Comparison of ENCODE assay signal across 23 mouse cellular contexts in the genomic region with DNA sequence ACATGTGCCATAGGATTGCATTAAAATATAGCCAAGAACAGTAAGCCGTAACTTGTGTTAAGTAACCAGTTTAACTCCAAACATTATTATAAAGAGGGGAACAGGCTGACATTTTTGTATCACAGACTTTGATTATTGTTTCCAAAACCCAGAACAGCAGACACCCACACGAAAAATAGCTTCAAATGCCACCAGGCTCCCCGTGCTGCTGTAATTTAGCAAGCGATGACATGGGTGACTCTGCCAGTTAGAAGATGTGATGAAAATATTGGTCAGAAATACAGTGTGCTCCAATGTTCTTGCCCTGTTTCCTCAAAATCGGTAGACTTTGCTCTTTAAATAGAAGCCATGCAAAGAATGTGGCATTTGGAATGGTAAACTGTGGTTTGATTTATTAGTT.
DNase-seq lines count a peak whose midpoint lies in the region; ATAC-seq and TF ChIP-seq lines count a peak whose summit lies in the region.
"Had no signal": no experiment of that assay in that cellular context is flagged by ENCODE, and none has a peak within 500 bp of the region (broad histone marks: within the 10 kb centered on the region; RNA-seq: fewer than 3 reads in every experiment).

No protein-coding gene starts in this region.

- no peak overlapping the region for H3K9ac ChIP-seq in heart, postnatal 0 days (replicated peaks; ENCODE audit: low read depth, low read length)
- H3K9ac ChIP-seq: forebrain, embryonic 15.5 days; hindbrain, embryonic 14.5 days had no signal

- H3K9me3 ChIP-seq in heart, postnatal 0 days (replicated peaks; ENCODE audit: control insufficient read depth, low read length) = no peaks in the 10 kb centered on the region
- H3K9me3 ChIP-seq: embryonic facial prominence, embryonic 10.5 days; forebrain, embryonic 15.5 days; heart, embryonic 10.5 days; hindbrain, embryonic 10.5 days had no signal

- H3K36me3 ChIP-seq in heart, postnatal 0 days (replicated peaks; ENCODE audit: control insufficient read depth, insufficient read depth, low read length) = 0 out of 2 replicates have a peak, but pooled peaks cover 3% of the 10 kb centered on the region
- H3K36me3 ChIP-seq: embryonic facial prominence, embryonic 10.5 days; forebrain, embryonic 15.5 days; hindbrain, embryonic 10.5 days had no signal

- 69% methylated on average over 5 of the region's 5 CpGs for WGBS in heart, postnatal 0 days

- no peaks in the 10 kb centered on the region for H3K27me3 ChIP-seq in heart, postnatal 0 days (ENCODE audit: control insufficient read depth, insufficient read depth, low read length)
- H3K27me3 ChIP-seq: CH12.LX; forebrain, embryonic 15.5 days; Patski had no signal

- TF ChIP-seq CTCF in heart, postnatal 0 days (IDR thresholded peaks at IDR 0.05; ENCODE audit: low read depth) = no peak

- no peak overlapping the region for H3K4me2 ChIP-seq in heart, postnatal 0 days (ENCODE audit: low read depth, low read length)
- H3K4me2 ChIP-seq: forebrain, embryonic 15.5 days; hindbrain, embryonic 14.5 days had no signal

- H3K4me1 ChIP-seq in heart, postnatal 0 days (ENCODE audit: control insufficient read depth, insufficient read depth) = peaks cover 3% of the 10 kb centered on the region
- H3K4me1 ChIP-seq: heart, embryonic 10.5 days; hindbrain, embryonic 10.5 days had no signal

- DNase-seq in heart, postnatal 0 days (ENCODE audit: low spot score) = no peak
- DNase-seq in heart, postnatal 4 days = no peak
- DNase-seq in 3T3-L1 (ENCODE audit: low read depth, low spot score) = peak; percentile 20
- peak; percentile 13 for DNase-seq in fibroblast of lung, adult 2 months (ENCODE audit: low read depth)
- DNase-seq in layer of hippocampus, adult 9-11 months = peak; percentile 78
- DNase-seq in thymus, postnatal 4 days = no peak
- DNase-seq in right cerebral cortex, adult 18-20 months = no peak
- no peak for DNase-seq in B cell, adult 2 months
- DNase-seq: adrenal gland, adult 2 months; adrenal gland, postnatal 25 days; cerebellum, adult 2 months; cerebellum, postnatal 10 days; heart, adult 18-20 months; heart, postnatal 14 days had no signal

- 0 out of 2 replicates have a peak overlapping the region, but pooled peaks have one; percentile 7 for H3K27ac ChIP-seq in heart, postnatal 0 days (ENCODE audit: low read depth)
- H3K27ac ChIP-seq: embryonic facial prominence, embryonic 10.5 days; forebrain, embryonic 15.5 days; heart, embryonic 10.5 days; hindbrain, embryonic 10.5 days; hindbrain, embryonic 14.5 days had no signal

- ATAC-seq in heart, postnatal 0 days (ENCODE audit: insufficient read depth, low read depth) = no peak
- ATAC-seq: activated CD4-positive, CD25-positive, alpha-beta regulatory T cell, adult 4 months; forebrain, embryonic 15.5 days; Patski had no signal

- no peak for TF ChIP-seq EP300 in heart, postnatal 0 days (IDR thresholded peaks at IDR 0.05; ENCODE audit: low read depth)

- H3K4me3 ChIP-seq in heart, postnatal 0 days (ENCODE audit: low read depth, low read length) = no peak overlapping the region
- H3K4me3 ChIP-seq: embryonic facial prominence, embryonic 10.5 days; erythroblast, embryonic 14.5 days; forebrain, embryonic 15.5 days; heart, embryonic 10.5 days; hindbrain, embryonic 10.5 days had no signal

Comparison
In these comparisons a context has a peak if more than half of its experiments do, and no peak if none do; other contexts are left out.
1. DNase-seq: peak in 3T3-L1 (single experiment), fibroblast of lung, adult 2 months (single experiment) and layer of hippocampus, adult 9-11 months (single experiment); none in heart, postnatal 0 days (single experiment), heart, postnatal 4 days (single experiment), thymus, postnatal 4 days (single experiment), right cerebral cortex, adult 18-20 months (single experiment) and B cell, adult 2 months (0 of 2).